In the genomic region with DNA sequence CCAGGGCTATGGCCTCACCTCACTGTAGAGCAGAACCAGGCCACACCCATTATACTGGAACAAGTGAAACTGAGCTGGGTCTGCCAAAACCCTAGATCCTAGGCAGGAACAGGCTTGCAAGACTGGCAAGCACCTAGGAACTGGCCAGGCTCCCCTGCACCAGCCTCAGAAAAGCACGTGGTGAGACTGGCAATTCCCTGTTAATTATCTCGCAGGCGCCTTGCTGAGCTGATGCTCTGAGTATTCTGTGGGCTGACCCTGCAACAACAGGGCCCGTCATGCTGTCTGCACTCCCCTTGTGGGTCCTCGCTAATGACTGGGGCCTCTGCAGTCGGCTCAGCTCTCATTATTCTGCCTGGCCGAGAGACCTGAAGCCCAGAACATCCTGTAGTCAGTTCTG, we compare ENCODE assay signal across 8 mouse cellular contexts. TPM values are rescaled to one million over a fixed set of nuclear protein-coding genes. Genes with fewer than 3 reads are reported as not detected.
DNase-seq lines count a peak whose midpoint lies in the region; ATAC-seq lines count a peak whose summit lies in the region.

No protein-coding gene starts in this region.

- H3K27ac ChIP-seq in hindbrain, embryonic 12.5 days = peak overlapping the region; percentile 75
- no peak overlapping the region for H3K27ac ChIP-seq in hindbrain, embryonic 10.5 days

- peaks cover 52% of the 10 kb centered on the region for H3K36me3 ChIP-seq in hindbrain, embryonic 12.5 days
- H3K36me3 ChIP-seq in hindbrain, embryonic 10.5 days = peaks cover 90% of the 10 kb centered on the region

- H3K4me2 ChIP-seq in hindbrain, embryonic 12.5 days (replicated peaks) = no peak overlapping the region

- no peak overlapping the region for H3K9ac ChIP-seq in hindbrain, embryonic 12.5 days

- 40% methylated on average over 7 of the region's 7 CpGs for WGBS in hindbrain, embryonic 12.5 days
- WGBS in hindbrain, embryonic 10.5 days = 42% methylated on average over 7 of the region's 7 CpGs

- H3K9me3 ChIP-seq in hindbrain, embryonic 12.5 days (replicated peaks) = no peaks in the 10 kb centered on the region
- no peaks in the 10 kb centered on the region for H3K9me3 ChIP-seq in hindbrain, embryonic 10.5 days

- peaks cover 66% of the 10 kb centered on the region for H3K4me1 ChIP-seq in hindbrain, embryonic 12.5 days
- H3K4me1 ChIP-seq in hindbrain, embryonic 10.5 days (replicated peaks) = peaks cover 59% of the 10 kb centered on the region

- no peak for DNase-seq in hindbrain, embryonic 10.5 days (ENCODE audit: low spot score)
- DNase-seq in brain, adult 2 months (ENCODE audit: low read depth, low spot score) = peak; percentile 94
- peak; percentile 56 for DNase-seq in fibroblast of lung, adult 2 months (ENCODE audit: low read depth)
- DNase-seq in layer of hippocampus, postnatal 10 days (ENCODE audit: low spot score in 2 of 2) = peak; percentile 51 to 57
- no peak for DNase-seq in urinary bladder, adult 2 months (ENCODE audit: low spot score)
- DNase-seq in kidney, adult 11 months = no peak

- no peak overlapping the region for H3K4me3 ChIP-seq in hindbrain, embryonic 12.5 days
- H3K4me3 ChIP-seq in hindbrain, embryonic 10.5 days = no peak overlapping the region

- ATAC-seq in hindbrain, embryonic 12.5 days (ENCODE audit: low FRiP score) = peak; percentile 57
- no peak for ATAC-seq in inflammation-experienced regulatory T-cells, adult 6 months

- no peaks in the 10 kb centered on the region for H3K27me3 ChIP-seq in hindbrain, embryonic 12.5 days
- no peaks in the 10 kb centered on the region for H3K27me3 ChIP-seq in hindbrain, embryonic 10.5 days (ENCODE audit: insufficient read depth, poor library complexity, severe bottlenecking)

RNA-seq across cellular contexts. Expression of gene Ppif, which starts 57.7 kb away (rescaled TPM):
- 26.2 and 29.6 TPM in 2 replicates for polyA plus RNA-seq in hindbrain, embryonic 12.5 days (2016; fragmentation: Nextera tagmentation; extraction: Ambion mirVana)
- 47.3 and 55.7 TPM in 2 replicates for polyA plus RNA-seq in hindbrain, embryonic 10.5 days (2016; fragmentation: Nextera tagmentation; extraction: Ambion mirVana)
- 10 to 100 TPM; 25.4 to 26.7 TPM for total RNA-seq in layer of hippocampus, postnatal 10 days (2021)
- polyA plus RNA-seq in inflammation-experienced regulatory T-cells, adult 6 months (2017; shearing (Covaris generic)) = 10 to 100 TPM; 19.9 to 30.3 (median 23.0) TPM
- 21.2 and 27.2 TPM in 2 replicates for polyA plus RNA-seq in urinary bladder, adult 2 months (2012; rRNA removed)

Comparison
In these comparisons a context has a peak if more than half of its experiments do, and no peak if none do; other contexts are left out.
1. DNase-seq: peak in brain, adult 2 months (single experiment), fibroblast of lung, adult 2 months (single experiment) and layer of hippocampus, postnatal 10 days (2 of 2); none in hindbrain, embryonic 10.5 days (single experiment), urinary bladder, adult 2 months (single experiment) and kidney, adult 11 months (single experiment).